ENCODE assay signal across 28 mouse cellular contexts in genomic region chr1:194835238-194835637, GRCm38 (mm10).
DNase-seq lines count a peak whose midpoint lies in the region; ATAC-seq and TF ChIP-seq lines count a peak whose summit lies in the region.
"Had no signal": no experiment of that assay in that cellular context is flagged by ENCODE, and none has a peak within 500 bp of the region (broad histone marks: within the 10 kb centered on the region; RNA-seq: fewer than 3 reads in every experiment).

No protein-coding gene starts in this region.

- no peaks in the 10 kb centered on the region for H3K27me3 ChIP-seq in forebrain, embryonic 13.5 days
- H3K27me3 ChIP-seq in forebrain, embryonic 12.5 days = no peaks in the 10 kb centered on the region
- H3K27me3 ChIP-seq in heart, adult 2 months (ENCODE audit: control insufficient read depth, insufficient read depth, low read length) = no peaks in the 10 kb centered on the region
- H3K27me3 ChIP-seq in forebrain, embryonic 16.5 days (replicated peaks; ENCODE audit: control insufficient read depth, insufficient read depth, low read length) = no peaks in the 10 kb centered on the region
- no peaks in the 10 kb centered on the region for H3K27me3 ChIP-seq in midbrain, embryonic 16.5 days (ENCODE audit: control insufficient read depth, insufficient read depth, low read depth, low read length)
- H3K27me3 ChIP-seq: CH12.LX; neural tube, embryonic 15.5 days; stomach, embryonic 15.5 days had no signal

- H3K9me3 ChIP-seq in forebrain, embryonic 13.5 days (replicated peaks) = no peaks in the 10 kb centered on the region
- H3K9me3 ChIP-seq in forebrain, embryonic 12.5 days = no peaks in the 10 kb centered on the region
- H3K9me3 ChIP-seq in forebrain, embryonic 16.5 days (ENCODE audit: control insufficient read depth, low read length) = no peaks in the 10 kb centered on the region
- no peaks in the 10 kb centered on the region for H3K9me3 ChIP-seq in midbrain, embryonic 16.5 days (replicated peaks; ENCODE audit: control insufficient read depth, low read length, poor library complexity, severe bottlenecking)
- H3K9me3 ChIP-seq: neural tube, embryonic 15.5 days; stomach, embryonic 15.5 days had no signal

- H3K27ac ChIP-seq in forebrain, embryonic 13.5 days = no peak overlapping the region
- no peak overlapping the region for H3K27ac ChIP-seq in forebrain, embryonic 12.5 days
- no peak overlapping the region for H3K27ac ChIP-seq in heart, adult 2 months
- H3K27ac ChIP-seq in forebrain, embryonic 16.5 days (ENCODE audit: low read length) = no peak overlapping the region
- no peak overlapping the region for H3K27ac ChIP-seq in midbrain, embryonic 16.5 days (ENCODE audit: low read length)
- H3K27ac ChIP-seq: hindbrain, embryonic 14.5 days; liver, embryonic 14.5 days; neural tube, embryonic 15.5 days; stomach, embryonic 15.5 days had no signal

- H3K36me3 ChIP-seq in forebrain, embryonic 13.5 days (ENCODE audit: poor library complexity, severe bottlenecking) = no peaks in the 10 kb centered on the region
- H3K36me3 ChIP-seq in forebrain, embryonic 12.5 days (replicated peaks) = no peaks in the 10 kb centered on the region
- H3K36me3 ChIP-seq in heart, adult 2 months (ENCODE audit: control insufficient read depth, insufficient read depth, low read length) = no peaks in the 10 kb centered on the region
- H3K36me3 ChIP-seq in forebrain, embryonic 16.5 days (ENCODE audit: control insufficient read depth, insufficient read depth) = no peaks in the 10 kb centered on the region
- H3K36me3 ChIP-seq in midbrain, embryonic 16.5 days (ENCODE audit: control insufficient read depth, insufficient read depth, low read length) = no peaks in the 10 kb centered on the region
- H3K36me3 ChIP-seq: neural tube, embryonic 15.5 days; stomach, embryonic 15.5 days had no signal

- TF ChIP-seq EP300 in heart, adult 2 months (IDR thresholded peaks at IDR 0.05; ENCODE audit: insufficient read depth, low read depth, low read length) = no peak

- no peak for TF ChIP-seq CTCF in heart, adult 2 months (IDR thresholded peaks at IDR 0.05)

- H3K4me3 ChIP-seq in forebrain, embryonic 13.5 days = no peak overlapping the region
- H3K4me3 ChIP-seq in forebrain, embryonic 12.5 days (replicated peaks) = no peak overlapping the region
- H3K4me3 ChIP-seq in heart, adult 2 months = no peak overlapping the region
- no peak overlapping the region for H3K4me3 ChIP-seq in forebrain, embryonic 16.5 days (replicated peaks; ENCODE audit: low read length)
- H3K4me3 ChIP-seq in midbrain, embryonic 16.5 days (ENCODE audit: low read depth, low read length) = no peak overlapping the region
- H3K4me3 ChIP-seq: neural tube, embryonic 15.5 days; stomach, embryonic 15.5 days had no signal

- intact Hi-C loops in heart, adult 2 months (cut with DNase I) = no loop called here
- intact Hi-C loops in gastrocnemius, postnatal 14 days (cut with DNase I; ENCODE audit: low total_unique reads) = no loop called here

- no peak for TF ChIP-seq POLR2A in heart, adult 2 months (IDR thresholded peaks at IDR 0.05; ENCODE audit: insufficient read depth, low read depth, low read length)

- peak; percentile 58; the same call in 1 of the 2 replicates for ATAC-seq in forebrain, embryonic 13.5 days
- ATAC-seq in forebrain, embryonic 12.5 days (ENCODE audit: low FRiP score) = no peak
- peak; percentile 83 for ATAC-seq in forebrain, embryonic 16.5 days
- no peak for ATAC-seq in midbrain, embryonic 16.5 days
- ATAC-seq: intestine, postnatal 0 days had no signal

- DNase-seq in heart, adult 2 months = peak; percentile 24 to 32
- no peak for DNase-seq in heart, adult 8-10 months (ENCODE audit: low spot score)
- peak; percentile 43 for DNase-seq in gastrocnemius, postnatal 14 days
- DNase-seq in urinary bladder, adult 2 months (ENCODE audit: low spot score) = no peak
- DNase-seq: adrenal gland, adult 8-10 months; cerebellum, adult 11 months; cerebellum, adult 9-10 months; cerebellum, postnatal 36 days; kidney, adult 9 months; kidney, postnatal 10 days; layer of hippocampus, adult 9-11 months; liver; lung, adult 2 months; lung, postnatal 10 days; midbrain, embryonic 14.5 days; retina, postnatal 1 day; right cerebral cortex, postnatal 14 days; thymus, postnatal 14 days had no signal

- H3K4me2 ChIP-seq in forebrain, embryonic 13.5 days = no peak overlapping the region
- no peak overlapping the region for H3K4me2 ChIP-seq in forebrain, embryonic 12.5 days
- no peak overlapping the region for H3K4me2 ChIP-seq in forebrain, embryonic 16.5 days (ENCODE audit: low read length)
- no peak overlapping the region for H3K4me2 ChIP-seq in midbrain, embryonic 16.5 days (ENCODE audit: low read length)
- H3K4me2 ChIP-seq: hindbrain, embryonic 14.5 days; neural tube, embryonic 15.5 days; stomach, embryonic 15.5 days had no signal

- no peaks in the 10 kb centered on the region for H3K79me2 ChIP-seq in heart, adult 2 months (replicated peaks; ENCODE audit: control insufficient read depth, insufficient read depth, low read length)

- H3K9ac ChIP-seq in forebrain, embryonic 13.5 days = no peak overlapping the region
- no peak overlapping the region for H3K9ac ChIP-seq in forebrain, embryonic 12.5 days
- H3K9ac ChIP-seq in heart, adult 2 months (ENCODE audit: low read depth, low read length) = no peak overlapping the region
- no peak overlapping the region for H3K9ac ChIP-seq in forebrain, embryonic 16.5 days (replicated peaks; ENCODE audit: low read depth, low read length)
- H3K9ac ChIP-seq in midbrain, embryonic 16.5 days (ENCODE audit: low read depth, low read length) = no peak overlapping the region
- H3K9ac ChIP-seq: hindbrain, embryonic 14.5 days; liver, embryonic 14.5 days; neural tube, embryonic 15.5 days; stomach, embryonic 15.5 days had no signal

- no peaks in the 10 kb centered on the region for H3K4me1 ChIP-seq in forebrain, embryonic 13.5 days
- no peaks in the 10 kb centered on the region for H3K4me1 ChIP-seq in forebrain, embryonic 12.5 days
- H3K4me1 ChIP-seq in heart, adult 2 months (ENCODE audit: control insufficient read depth, insufficient read depth, low read length) = no peaks in the 10 kb centered on the region; the same call in 1 of the 2 replicates
- 0 out of 2 replicates have a peak, but pooled peaks cover 2% of the 10 kb centered on the region for H3K4me1 ChIP-seq in forebrain, embryonic 16.5 days (replicated peaks; ENCODE audit: control insufficient read depth, insufficient read depth, low read length)
- no peaks in the 10 kb centered on the region for H3K4me1 ChIP-seq in midbrain, embryonic 16.5 days (ENCODE audit: control insufficient read depth, insufficient read depth, low read length)
- H3K4me1 ChIP-seq: stomach, embryonic 15.5 days had no signal

Comparison
In these comparisons a context has a peak if more than half of its experiments do, and no peak if none do; other contexts are left out.
1. ATAC-seq: peak in forebrain, embryonic 13.5 days (single experiment) and forebrain, embryonic 16.5 days (single experiment); none in forebrain, embryonic 12.5 days (single experiment) and midbrain, embryonic 16.5 days (single experiment).
2. DNase-seq: peak in heart, adult 2 months (2 of 2) and gastrocnemius, postnatal 14 days (single experiment); none in heart, adult 8-10 months (single experiment) and urinary bladder, adult 2 months (single experiment).